Mouse (Mus musculus): ENCODE measurements around the gene Dck.
"Not testable (repeated sequence)": the region's sequence is repeated elsewhere in the genome, so short reads cannot be mapped to it uniquely, and the experiment has no call there.

Dck gene

GRCm38 (mm10) chr5:88764987-88765481, at the start of gene Dck:
TSS of gene Dck (plus strand) at chr5:88764996.
- peak; percentile 98 to 99 for DNase-seq

DNA sequence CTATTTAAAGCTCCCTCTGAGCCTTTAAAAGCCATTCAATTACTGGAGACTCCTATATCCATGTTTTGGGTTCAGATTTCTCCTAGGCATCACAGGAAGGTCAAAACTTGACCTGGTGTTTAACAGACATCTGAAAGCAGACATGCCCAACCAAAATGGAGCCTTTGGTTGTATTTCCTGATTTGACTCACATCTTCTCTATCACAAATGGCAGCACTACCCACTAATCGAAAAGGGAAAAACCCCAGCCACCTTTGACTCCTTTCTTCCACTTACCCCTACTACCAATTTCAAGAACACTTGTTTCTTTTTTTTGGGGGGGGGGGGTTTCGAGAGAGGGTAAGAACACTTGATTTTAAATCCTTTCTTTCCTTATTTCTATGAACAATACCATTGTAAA, 47.8 kb upstream of the Dck start:
- DNase-seq = no peak

DNA sequence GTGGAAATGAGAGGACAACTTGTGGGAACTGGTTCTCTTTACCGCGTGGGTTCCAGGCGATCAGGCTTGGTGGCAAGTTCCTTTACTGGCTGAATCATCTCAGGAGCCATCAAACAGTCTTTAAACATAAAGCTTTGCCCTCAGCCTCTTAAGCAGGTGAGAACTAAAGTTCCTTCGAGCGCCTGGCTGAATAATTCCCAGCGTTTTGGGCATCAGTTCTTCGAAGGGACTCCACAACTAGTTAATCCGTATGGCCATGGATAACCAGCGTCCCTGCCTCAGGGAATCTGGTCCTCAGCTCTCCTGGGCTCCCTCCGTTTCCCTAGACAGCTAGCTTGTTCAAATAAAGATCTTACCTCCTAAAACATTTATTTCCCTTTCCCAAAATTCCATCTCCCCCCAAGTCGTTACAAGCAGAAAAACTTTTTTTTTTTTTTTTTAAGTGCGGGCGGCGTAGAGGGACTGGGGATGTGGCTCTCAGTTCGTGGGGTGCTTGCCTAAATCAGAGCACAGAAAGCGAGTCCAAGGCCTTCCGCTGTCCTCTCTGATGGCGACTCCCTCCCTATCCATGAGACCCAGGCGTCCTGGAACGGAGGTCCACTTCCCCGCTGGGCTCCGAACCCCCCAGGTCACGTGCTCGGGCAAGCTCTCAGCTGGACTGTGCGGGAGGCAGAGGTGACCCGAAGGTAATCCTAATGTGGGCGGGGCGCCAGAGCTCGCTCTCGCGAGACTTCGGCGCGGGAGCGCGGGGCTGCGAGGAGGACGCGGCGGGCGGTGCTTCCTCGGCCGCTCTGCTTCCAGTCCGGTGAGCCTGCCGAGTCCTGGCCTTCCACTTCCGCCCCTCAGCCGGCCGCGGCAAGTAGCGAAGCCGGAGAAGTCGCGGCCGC, 44.4 kb upstream of the Dck start, which contains the start of gene Mob1b:
Gene Mob1b, plus strand, starts transcription at position 740 of the 887 bp plus-strand sequence.
- DNase-seq = peak; percentile 97 to 99

- DNase-seq = no peak
Measured at GRCm38 (mm10) chr5:88721003-88721475, 43.8 kb upstream of the Dck start.

DNA sequence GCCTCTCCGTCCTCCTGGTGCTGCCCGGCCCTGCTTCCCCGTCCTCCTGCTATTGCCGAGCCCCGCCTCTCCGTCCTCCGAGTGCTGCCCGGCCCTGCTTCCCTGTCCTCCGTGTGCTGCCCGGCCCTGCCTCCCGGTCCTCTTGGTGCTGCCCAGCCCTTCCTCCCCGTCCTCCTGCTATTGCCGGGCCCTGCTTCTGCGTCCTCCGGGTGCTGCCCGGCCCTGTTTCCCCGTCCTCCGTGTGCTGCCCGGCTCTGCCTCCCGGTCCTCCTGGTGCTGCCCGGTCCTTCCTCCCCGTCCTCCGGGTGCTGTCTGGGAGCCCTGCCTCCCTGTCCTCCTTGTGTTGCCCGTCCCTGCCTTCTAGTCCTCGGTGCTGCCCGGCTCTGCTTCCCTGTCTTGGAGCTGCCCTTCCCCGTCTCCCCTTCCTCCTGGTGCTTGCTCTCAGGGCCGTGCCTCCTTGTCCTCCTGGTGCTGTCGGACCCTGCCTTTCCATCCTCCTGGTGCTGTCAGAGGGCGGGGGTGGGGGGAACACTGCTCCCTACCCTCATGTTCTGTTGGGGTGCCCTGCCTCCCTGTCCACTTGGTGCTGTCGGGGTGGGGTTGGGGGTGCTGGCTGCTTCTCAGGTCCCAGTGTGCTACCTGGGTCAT, 43.1 kb upstream of the Dck start:
- DNase-seq = peak; percentile 19 to 42

DNA sequence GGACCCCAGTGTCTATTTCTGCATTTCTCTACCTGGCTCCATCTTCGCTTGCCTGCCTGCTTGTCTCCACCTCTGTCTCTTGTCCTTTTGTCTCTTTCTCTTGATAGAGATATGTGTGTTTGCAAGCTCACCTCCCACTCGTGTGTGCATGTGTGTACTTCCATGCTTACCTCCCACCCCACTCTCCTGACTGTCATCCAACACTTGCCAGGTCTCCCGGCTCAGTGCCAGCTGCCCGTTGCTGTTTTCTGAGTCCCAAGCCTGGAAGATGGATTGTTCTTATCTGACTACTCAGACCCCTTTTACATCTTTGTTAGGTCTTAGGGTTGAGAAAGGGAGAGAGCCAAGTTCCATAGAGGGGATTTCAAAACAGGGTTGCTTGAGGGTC, 42.6 kb upstream of the Dck start:
- DNase-seq = peak in 1 of 2 experiments; percentile 39

- no peak for DNase-seq
Measured at GRCm38 (mm10) chr5:88724030-88724429, 40.8 kb upstream of the Dck start.

DNA sequence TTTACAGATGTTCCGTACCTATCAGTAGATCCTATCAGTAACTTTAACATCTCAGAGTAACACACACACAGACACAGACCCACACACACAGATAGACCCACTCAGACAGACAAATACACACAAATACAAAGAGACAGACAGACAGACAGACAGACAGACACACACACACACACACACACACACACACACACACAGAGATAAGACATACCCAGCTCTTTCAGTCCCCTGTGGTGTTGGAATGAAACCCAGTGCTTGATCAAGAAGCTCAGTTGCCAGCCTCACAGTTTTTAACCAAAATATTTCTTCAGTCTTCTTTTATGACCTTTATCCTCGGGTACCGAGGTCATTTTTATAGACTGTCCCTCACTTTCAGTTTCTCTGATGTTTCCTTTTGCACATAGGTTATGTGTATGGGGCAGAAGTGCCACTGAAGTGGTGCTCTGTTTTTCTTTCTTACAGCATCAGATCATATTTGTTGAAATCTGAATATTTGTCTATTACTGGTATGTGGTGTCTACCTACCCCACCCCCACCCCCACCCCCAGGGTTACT, 37.1 kb upstream of the Dck start:
- DNase-seq = no peak

DNA sequence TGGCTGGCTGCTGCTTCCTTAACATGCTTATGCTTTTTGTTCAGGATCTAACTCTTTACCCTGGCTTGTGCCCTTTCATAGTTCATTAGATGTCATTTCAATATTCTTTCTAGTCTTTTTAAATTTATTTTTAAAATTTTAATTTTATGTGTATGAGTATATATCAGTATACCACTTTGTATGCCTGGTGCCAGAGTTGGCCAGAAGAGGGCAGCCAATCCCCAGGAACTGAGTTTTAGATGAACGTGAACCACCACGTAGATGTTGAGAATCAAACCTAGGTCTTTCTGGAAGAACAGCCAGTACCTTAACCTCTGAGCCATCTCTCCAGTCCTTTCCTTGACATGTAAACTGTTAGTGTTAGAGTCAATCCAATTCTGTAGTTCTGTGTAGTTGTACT, 30.0 kb upstream of the Dck start:
- DNase-seq = peak in 1 of 2 experiments; percentile 28

DNA sequence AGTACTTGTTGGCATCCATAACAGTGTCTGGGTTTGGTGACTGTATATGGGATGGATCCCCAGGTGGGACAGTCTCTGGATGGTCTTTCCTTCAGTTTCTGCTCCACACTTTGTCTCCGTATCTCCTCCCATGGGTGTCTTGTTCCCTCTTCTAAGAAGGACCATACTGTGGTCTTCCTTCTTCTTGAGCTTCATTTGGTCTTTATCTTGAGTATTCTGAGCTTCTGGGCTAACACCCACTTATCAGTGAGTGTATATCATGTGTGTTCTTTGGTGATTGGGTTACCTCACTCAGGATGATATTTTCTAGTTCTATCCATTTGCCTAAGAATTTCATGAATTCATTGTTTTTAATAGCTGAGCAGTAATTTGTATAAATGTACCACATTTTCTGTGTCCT, 23.7 kb upstream of the Dck start:
- not testable (repeated sequence) for DNase-seq

DNA sequence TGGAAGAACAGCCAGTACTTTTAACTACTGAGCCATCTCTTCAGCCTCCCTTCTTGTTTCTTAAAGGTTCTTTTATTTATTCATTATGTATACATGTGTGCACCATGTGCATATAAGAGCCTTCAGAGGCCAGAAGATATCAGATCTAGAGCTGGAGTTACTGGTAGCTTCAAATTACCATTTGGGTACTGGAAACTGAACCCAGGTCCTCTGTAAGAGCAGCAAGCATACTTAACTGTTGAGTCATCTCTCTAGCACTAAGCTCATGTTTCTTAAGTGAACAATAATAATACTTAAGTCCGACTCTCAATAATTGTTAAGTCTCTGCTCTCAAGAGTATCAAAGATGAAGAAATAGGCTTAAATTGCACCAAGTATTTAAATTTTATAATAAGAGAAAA, 17.0 kb upstream of the Dck start:
- no peak for DNase-seq

GRCm38 (mm10) chr5:88753199-88753598, 11.6 kb upstream of the Dck start:
- DNase-seq = no peak

GRCm38 (mm10) chr5:88762611-88763010, 2.2 kb upstream of the Dck start:
- no peak for DNase-seq

DNA sequence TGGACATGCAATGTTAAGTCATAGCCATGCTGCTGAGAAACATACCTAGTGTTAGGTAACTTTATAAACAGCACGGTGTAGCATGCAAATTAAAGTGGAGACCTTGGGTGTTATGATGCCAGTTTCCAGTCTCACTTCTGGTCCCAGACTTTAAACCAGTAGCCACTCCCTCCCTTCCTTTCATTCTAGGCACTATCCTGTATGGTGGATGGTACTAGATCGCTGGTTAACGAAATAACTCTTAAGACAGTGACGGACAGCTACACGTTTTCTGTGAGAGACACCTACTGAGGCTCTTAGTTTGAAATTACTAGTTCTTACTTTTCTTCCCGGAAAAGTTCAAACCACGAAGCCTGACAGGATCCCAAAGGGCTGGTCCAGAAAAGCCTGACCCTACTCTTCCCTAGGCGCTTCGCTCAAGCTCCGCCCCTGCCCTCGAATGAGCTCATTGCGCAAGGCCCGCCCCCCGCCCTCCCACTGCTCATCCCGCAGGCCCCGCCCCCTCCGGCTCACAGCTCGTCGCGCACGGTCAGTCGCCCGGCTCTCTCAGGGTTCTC, 288 bp upstream of the Dck start:
- no peak for DNase-seq

- no peak for DNase-seq
Measured at GRCm38 (mm10) chr5:88765587-88765986, 791 bp downstream of the Dck start.

DNA sequence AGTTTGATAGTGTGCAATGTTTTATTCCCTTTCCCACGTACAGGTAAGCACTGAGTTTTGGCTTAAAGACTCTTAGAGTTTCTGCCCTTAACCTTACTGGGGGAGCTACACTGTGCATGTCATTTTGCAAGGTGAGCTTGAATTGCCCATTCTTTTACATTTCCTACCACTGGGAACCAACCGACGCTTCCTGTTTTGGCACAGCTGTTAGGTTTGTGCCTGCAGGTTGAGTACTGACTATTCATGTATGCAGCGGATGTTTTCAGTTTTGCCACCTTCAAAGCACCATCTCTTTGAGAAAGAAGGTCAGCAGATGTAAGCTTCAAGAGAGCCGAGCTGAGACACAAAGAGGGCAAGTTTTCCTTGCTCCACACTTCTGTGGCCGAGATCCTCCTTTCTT, 1.3 kb downstream of the Dck start:
- DNase-seq = no peak

- no peak for DNase-seq
Measured at GRCm38 (mm10) chr5:88766863-88767262, 2.1 kb downstream of the Dck start.

DNA sequence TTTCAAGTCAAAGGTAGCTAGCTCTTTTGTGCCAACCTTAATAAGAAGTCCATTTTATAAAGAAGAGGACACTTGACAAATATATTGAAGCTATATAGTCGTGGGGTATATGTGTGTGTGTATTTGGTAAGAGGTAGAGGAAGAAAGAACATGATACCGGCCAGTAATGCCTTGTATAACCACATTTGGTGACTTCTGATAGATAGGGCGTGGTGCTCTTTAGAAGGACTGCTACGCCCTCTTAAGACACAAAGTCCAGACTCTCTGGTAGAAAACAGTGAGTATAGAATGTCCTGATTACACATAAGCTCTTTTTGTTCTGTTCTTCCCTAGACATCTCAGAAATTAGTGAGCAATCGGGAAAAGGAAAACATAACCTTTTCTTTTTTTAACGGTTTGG, 3.4 kb downstream of the Dck start:
- no peak for DNase-seq

DNA sequence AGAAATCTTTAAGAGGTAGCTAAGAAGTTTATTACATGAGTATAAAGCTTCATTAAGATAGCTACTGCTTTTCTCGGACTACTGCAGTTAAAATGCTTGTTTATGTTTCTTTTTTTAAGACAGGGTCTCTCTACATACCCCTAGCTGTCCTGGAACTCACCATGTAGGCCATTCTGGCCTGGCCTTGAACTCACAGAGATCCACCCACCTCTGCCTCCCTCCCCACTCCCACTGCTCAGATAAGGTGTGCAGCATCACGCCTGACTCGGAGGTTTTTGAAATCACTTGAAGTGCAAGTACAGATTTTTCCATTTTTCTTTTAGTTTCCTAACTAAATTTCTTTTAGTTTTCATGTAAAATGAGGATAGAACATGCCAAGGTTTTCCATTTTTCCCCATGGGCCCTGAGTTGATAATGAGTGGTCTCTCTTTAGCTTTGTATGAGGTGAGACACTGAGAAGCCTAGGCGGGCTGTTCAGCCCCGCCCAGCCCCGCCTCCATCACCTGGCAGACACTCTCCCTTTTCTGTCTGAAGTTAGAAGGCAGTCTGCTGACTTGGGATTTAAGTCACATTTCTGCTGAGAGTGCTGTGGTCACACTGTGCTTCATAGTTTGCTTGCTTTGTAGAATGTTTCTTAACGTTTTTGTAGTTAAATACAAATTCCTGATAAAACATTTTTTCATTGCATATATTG, 17.4 kb downstream of the Dck start:
- no peak for DNase-seq

- DNase-seq = no peak
Measured at GRCm38 (mm10) chr5:88785059-88785458, 20.3 kb downstream of the Dck start.

DNA sequence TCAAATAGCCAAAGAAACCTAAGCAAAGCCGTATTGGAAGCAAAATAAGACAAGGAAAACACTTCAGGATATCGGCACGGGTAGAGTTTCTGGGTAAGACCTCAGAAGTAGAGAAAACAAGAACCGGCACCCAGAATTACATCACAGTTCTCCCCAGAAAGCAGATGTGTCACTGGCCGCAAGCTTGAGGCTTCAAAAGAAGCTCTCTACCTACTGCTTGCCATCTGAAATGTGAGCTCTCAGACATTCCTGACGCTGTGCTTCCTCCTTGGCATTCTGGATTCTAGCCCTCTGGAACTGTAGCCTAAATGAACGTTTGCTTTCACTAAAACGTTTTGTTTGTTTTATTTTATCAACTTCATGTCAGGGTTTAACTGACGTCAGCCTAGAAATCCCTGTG, 25.9 kb downstream of the Dck start:
- DNase-seq = no peak

Measured in kidney, adult 8-10 months (tissue).